Mouse (Mus musculus) stomach, postnatal 0 days (tissue): ENCODE results near the gene Thop1.

ENCODE experiments used
- CTCF ChIP-seq: IDR thresholded peaks from 2 replicates; pipeline ENCODE4 v1.5.1; 2016; ENCODE audit warnings: antibody characterized with exemption, low read depth, mild to moderate bottlenecking, moderate library complexity
- EP300 ChIP-seq: optimal IDR thresholded peaks from 2 replicates; pipeline ENCODE3; 2016; ENCODE audit warnings: antibody characterized with exemption

DNA sequence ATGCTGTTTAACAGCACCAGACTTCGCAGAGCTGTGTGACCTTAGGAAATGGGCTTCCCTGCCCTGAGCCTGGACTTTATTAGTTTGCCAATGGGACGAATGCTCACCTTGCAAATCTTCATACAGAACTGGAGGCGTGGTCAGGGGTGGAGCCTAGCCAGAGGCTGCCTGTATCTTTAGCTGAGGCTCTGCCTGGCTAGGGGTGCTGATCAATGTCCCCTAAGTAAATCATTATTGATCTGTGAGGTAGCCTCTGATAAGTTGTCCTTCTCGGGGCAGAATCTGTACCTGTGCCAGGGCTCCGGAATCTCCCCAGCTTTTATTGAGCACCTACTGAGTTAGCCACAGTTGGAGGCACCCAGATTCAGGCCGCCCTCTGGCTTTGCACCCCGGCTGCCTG lies 20.8 kb downstream of the Thop1 start:
- TF ChIP-seq CTCF (no peak), EP300 (no peak)
